Mouse (Mus musculus) stomach, embryonic 16.5 days (tissue): Measurements from ENCODE around the gene Atrn. TPM values are rescaled to one million over a fixed set of nuclear protein-coding genes. Genes with fewer than 3 reads are reported as not detected.

ENCODE experiments used
- ATAC-seq: fragments of 200-750 bp; cut with Nextera tagmentation; 2 replicates; pipeline ENCODE4 v1.8.0; 2017; ENCODE audit warnings: moderate number of reproducible peaks, moderate TSS enrichment; ENCODE audit not compliant: insufficient read depth, low FRiP score
- H3K27ac ChIP-seq: fragments of 300-500 bp; sonication (generic); 2 replicates; pipeline ENCODE4 v1.5.1; 2014; ENCODE audit warnings: low read length
- H3K27me3 ChIP-seq: fragments of 300-500 bp; sonication (generic); 2 replicates; pipeline ENCODE4 v1.6.1; 2014; ENCODE audit warnings: low read length, control low read depth, mixed read lengths; ENCODE audit not compliant: control insufficient read depth, insufficient read depth
- H3K36me3 ChIP-seq: fragments of 300-500 bp; sonication (generic); 2 replicates; pipeline ENCODE4 v1.6.1; 2014; ENCODE audit warnings: low read length; ENCODE audit not compliant: control insufficient read depth, insufficient read depth
- H3K4me1 ChIP-seq: fragments of 300-500 bp; sonication (generic); 2 replicates; pipeline ENCODE4 v1.6.1; 2014; ENCODE audit warnings: low read length, control low read depth, mixed read lengths; ENCODE audit not compliant: control insufficient read depth, insufficient read depth
- H3K4me2 ChIP-seq: fragments of 300-500 bp; sonication (generic); 2 replicates; pipeline ENCODE4 v1.6.1; 2014; ENCODE audit warnings: low read depth, low read length, mixed read lengths
- H3K4me3 ChIP-seq: fragments of 300-500 bp; sonication (generic); replicated peaks from 2 replicates; pipeline ENCODE4 v1.5.1; 2014; ENCODE audit warnings: mild to moderate bottlenecking, low read length
- H3K9ac ChIP-seq: fragments of 300-500 bp; sonication (generic); 2 replicates; pipeline ENCODE4 v1.6.1; 2014; ENCODE audit warnings: low read length
- H3K9me3 ChIP-seq: fragments of 300-500 bp; sonication (generic); replicated peaks from 2 replicates; pipeline ENCODE4 v1.6.1; 2016; ENCODE audit warnings: low read length, control low read depth; ENCODE audit not compliant: control insufficient read depth
- WGBS: fragments of 180-500 bp; shearing (Covaris S2); extraction: QIAGEN DNeasy Blood & Tissue Kit; methylation state at CpG from one replicate; pipeline ENCODE4 v1.1.7; 2014; 5-methylcytosine and 5-hydroxymethylcytosine counted together
- polyA plus RNA-seq: library from polyadenylated mRNA; unstranded; fragments of >200 nt; fragmentation: Nextera tagmentation; extraction: Ambion mirVana; gene quantifications from 2 replicates; pipeline ENCODE4 v1.2.1, GENCODE M21; 2015

Gene Atrn
- polyA plus RNA-seq, 1 experiment from 2014 or later = 5.5 TPM

DNA sequence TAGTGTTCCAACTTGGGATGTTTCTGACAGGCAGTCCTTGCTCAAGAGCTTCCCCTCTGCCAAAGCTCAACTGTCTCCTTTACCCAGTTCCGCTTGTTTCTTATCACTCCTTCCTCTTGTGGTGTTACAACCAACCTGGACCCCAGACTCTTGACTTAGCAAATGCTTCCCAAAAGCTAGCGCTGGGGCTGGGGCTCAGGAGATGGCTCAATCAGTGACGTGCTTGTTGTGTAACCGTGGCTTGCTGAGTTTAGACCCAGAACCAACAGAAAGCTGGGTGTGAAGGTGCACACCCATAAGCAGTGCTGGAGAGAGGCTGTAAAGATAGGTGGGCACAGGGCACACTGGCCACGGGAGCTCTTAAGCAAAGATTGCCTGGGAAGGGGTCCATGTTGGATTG, 23.7 kb downstream of the Atrn start:
- Histone ChIP-seq H3K9ac (no peak overlapping the region), H3K9me3 (no peaks in the 10 kb centered on the region), H3K4me1 (no peaks in the 10 kb centered on the region), H3K27me3 (no peaks in the 10 kb centered on the region), H3K27ac (no peak overlapping the region), H3K4me3 (no peak overlapping the region), H3K36me3 (no peaks in the 10 kb centered on the region), H3K4me2 (no peak overlapping the region)
- no peak for ATAC-seq
- 86% methylated on average over 5 of the region's 5 CpGs for WGBS

DNA sequence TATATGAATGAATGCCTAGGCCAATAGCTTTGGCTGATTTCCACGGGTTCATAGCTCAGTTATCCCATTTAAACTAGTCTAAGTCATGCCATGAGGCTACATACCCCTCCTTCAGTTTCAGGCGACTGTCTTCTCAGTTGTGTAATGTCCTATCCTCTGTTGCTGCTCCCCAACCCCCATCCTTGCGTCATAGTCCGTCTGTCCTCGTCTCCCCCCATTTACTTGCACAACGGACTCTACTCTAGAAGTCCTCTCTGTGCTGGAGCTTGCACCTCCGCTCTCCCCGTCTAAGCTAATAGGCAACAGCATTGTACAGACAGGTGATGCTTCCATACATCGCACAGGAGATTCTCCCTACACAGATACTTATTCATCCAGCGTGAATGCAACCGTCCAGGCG, 26.6 kb downstream of the Atrn start:
- H3K4me3 ChIP-seq = no peak overlapping the region
- no peaks in the 10 kb centered on the region for H3K4me1 ChIP-seq
- H3K9ac ChIP-seq = no peak overlapping the region
- H3K9me3 ChIP-seq = no peaks in the 10 kb centered on the region
- H3K27ac ChIP-seq = no peak overlapping the region
- WGBS = 84% methylated on average over 12 of the region's 12 CpGs
- H3K4me2 ChIP-seq = no peak overlapping the region
- H3K27me3 ChIP-seq = no peaks in the 10 kb centered on the region
- ATAC-seq = no peak
- H3K36me3 ChIP-seq = no peaks in the 10 kb centered on the region

DNA sequence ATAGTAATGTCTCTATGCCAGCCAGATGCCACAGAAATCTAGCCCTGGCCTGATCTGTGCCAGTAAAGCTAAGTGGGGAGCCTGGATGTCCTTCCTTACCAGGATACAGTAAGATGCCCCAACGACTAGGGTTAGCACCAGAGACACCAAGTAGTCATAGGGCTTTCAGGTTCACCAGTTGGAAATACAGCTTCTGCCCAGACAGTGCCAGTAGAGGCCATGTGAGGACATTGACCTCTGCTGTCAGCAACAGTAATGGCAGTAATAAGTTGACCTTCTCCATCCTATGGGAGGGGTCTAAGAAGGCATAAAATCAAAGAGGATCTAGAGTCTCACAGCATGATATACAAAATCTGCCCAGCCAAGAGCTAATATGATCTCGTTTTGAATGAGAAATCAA, 43.5 kb downstream of the Atrn start:
- H3K9ac ChIP-seq = no peak overlapping the region; the same call in 1 of the 2 replicates
- no peaks in the 10 kb centered on the region for H3K36me3 ChIP-seq
- no peaks in the 10 kb centered on the region for H3K9me3 ChIP-seq
- H3K27ac ChIP-seq = no peak overlapping the region
- no peak overlapping the region for H3K4me3 ChIP-seq
- no peak overlapping the region for H3K4me2 ChIP-seq
- H3K27me3 ChIP-seq = no peaks in the 10 kb centered on the region
- no peaks in the 10 kb centered on the region for H3K4me1 ChIP-seq
- ATAC-seq = no peak
- 78% methylated on average over 2 of the region's 2 CpGs for WGBS

DNA sequence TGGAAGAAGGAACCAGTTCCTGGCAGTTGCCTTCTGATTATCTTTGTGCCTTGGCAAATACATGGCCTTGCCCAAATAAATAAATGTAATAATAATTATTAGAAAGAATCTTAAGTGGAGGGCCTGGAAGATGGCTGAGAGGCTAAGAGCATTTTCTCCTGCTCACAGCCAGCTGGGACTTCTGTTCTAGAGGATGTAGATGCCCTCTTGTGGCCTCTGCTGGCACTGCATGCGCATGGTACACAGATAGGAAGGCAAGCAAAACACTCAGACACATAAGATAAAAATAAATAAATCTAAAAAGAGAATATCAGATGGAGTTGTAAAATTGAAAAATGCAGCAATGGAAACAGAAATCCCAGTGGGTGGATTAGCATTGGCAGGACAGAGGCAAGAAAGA, 44.3 kb downstream of the Atrn start:
- Histone ChIP-seq H3K9ac (no peak overlapping the region), H3K4me1 (no peaks in the 10 kb centered on the region), H3K4me2 (no peak overlapping the region), H3K27ac (no peak overlapping the region), H3K4me3 (no peak overlapping the region), H3K36me3 (no peaks in the 10 kb centered on the region), H3K27me3 (no peaks in the 10 kb centered on the region), H3K9me3 (no peaks in the 10 kb centered on the region)
- WGBS = 3% methylated on average over 1 of the region's 1 CpGs
- ATAC-seq = no peak

DNA sequence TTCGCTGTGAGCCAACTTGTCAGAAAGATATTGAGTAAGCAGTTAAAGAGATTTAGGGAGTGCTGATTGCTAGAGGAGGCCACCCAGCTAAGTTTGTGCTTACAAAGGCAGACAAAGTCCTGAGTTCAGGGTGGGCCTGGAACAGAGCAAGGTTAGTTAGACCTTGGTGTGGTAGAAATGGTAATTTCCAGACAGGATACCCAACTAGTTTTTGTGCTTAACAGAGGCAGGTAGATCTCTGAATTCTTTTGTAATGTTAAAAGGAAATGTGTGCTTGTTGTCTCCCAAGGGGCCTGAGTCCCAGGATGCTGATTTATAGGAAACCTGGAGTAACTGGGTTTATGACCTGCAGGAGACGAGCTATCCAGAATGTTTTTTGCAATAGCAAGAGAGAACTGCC, 52.6 kb downstream of the Atrn start:
- H3K9ac ChIP-seq = no peak overlapping the region
- WGBS = 75% methylated on average over 2 of the region's 2 CpGs

DNA sequence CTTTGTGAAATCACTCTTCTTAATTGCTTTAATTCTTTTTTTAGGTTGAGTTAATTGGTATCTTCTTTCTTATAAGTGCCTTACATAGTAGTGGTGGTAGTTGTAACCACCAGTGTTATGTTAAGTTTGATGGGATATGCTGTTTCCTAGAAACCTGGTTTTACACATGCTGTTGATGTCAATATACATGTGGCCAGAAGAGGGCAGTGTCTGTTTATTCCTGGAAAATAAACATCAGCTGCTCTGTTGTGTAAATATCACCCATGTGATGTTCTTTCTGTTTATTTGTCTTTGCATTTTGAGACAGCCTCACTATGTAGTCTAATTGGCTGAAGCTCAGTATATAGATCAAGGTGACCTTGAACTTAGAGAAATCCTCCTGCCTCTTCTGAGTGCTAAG, 55.6 kb downstream of the Atrn start:
- no peak overlapping the region for H3K9ac ChIP-seq
- H3K9me3 ChIP-seq = no peaks in the 10 kb centered on the region
- H3K4me3 ChIP-seq = no peak overlapping the region
- H3K27me3 ChIP-seq = no peaks in the 10 kb centered on the region
- no peaks in the 10 kb centered on the region for H3K36me3 ChIP-seq
- H3K27ac ChIP-seq = no peak overlapping the region
- H3K4me2 ChIP-seq = no peak overlapping the region
- ATAC-seq = no peak
- no peaks in the 10 kb centered on the region for H3K4me1 ChIP-seq

More for the DNA sequence above, 52.6 kb downstream of the Atrn start:
- Histone ChIP-seq H3K9me3 (no peaks in the 10 kb centered on the region), H3K4me3 (no peak overlapping the region), H3K36me3 (no peaks in the 10 kb centered on the region), H3K27ac (no peak overlapping the region), H3K27me3 (no peaks in the 10 kb centered on the region), H3K4me1 (no peaks in the 10 kb centered on the region), H3K4me2 (no peak overlapping the region)
- ATAC-seq = no peak

DNA sequence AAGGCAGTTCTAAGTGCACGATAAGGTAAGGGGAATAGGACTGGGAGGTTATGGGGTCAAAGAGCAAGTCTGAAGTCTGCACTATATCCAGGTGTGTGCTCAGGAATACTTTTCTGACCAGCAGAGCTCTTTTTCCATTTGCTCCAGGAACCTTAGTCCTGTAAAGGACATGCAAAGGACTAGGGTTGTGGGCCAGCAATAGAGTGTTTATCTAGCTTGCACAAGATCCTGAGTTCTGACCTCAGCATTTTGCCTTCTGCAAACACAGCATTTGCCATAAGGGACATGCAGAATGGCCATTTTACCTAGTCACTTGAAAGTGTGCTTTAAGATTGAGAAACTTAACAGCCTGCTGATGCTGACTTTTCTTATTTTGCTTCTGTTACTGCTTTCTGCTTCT, 58.7 kb downstream of the Atrn start:
- Histone ChIP-seq H3K36me3 (no peaks in the 10 kb centered on the region), H3K9me3 (no peaks in the 10 kb centered on the region), H3K9ac (no peak overlapping the region), H3K4me1 (no peaks in the 10 kb centered on the region), H3K27ac (no peak overlapping the region), H3K27me3 (no peaks in the 10 kb centered on the region), H3K4me2 (no peak overlapping the region), H3K4me3 (no peak overlapping the region)
- WGBS = 93% methylated on average over 1 of the region's 1 CpGs
- no peak for ATAC-seq

DNA sequence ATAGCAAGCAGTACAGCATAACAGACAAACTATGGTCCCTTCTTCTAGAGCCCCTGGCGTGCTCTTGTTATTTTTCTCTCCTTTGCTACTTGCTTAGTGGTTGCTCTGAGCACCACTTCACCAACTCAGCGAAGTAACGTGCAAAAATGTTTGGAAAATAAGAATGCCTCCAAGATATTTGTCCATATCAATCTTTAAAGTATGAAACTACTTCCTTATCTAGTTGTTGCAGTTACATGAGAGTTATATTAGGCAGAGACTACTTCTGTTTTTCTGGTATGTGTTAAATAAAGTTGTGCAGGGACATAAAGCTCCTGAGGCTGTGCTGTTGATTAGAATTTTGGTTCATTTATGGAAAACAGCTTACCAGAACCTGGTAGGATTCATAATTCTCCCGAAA, 64.7 kb downstream of the Atrn start:
- Histone ChIP-seq H3K36me3 (0 out of 2 replicates have a peak, but pooled peaks cover 2% of the 10 kb centered on the region), H3K4me1 (no peaks in the 10 kb centered on the region), H3K9ac (no peak overlapping the region), H3K4me2 (no peak overlapping the region), H3K27ac (no peak overlapping the region), H3K9me3 (no peaks in the 10 kb centered on the region), H3K27me3 (no peaks in the 10 kb centered on the region), H3K4me3 (no peak overlapping the region)
- 83% methylated on average over 4 of the region's 4 CpGs for WGBS
- no peak for ATAC-seq

DNA sequence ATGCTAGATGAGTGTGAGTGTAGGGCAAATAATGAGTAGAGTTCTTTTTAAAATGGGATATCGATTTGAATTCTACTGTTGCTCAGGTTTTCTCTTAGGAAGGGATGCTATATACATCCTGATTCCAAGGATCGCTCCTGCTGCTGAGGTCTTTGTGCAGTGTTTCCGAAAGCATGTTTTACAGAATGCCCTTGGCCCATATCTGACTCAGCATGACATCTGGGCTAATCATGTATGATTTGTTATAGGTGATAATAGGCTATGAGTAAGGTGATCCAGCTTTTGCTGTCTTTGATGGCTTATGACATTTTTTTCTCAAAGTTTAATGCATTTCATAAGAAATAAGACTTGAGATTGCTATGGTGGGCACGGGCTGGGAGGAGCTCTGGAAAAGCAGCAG, 66.1 kb downstream of the Atrn start:
- Histone ChIP-seq H3K36me3 (0 out of 2 replicates have a peak, but pooled peaks cover 2% of the 10 kb centered on the region), H3K4me2 (no peak overlapping the region), H3K4me1 (no peaks in the 10 kb centered on the region), H3K9me3 (no peaks in the 10 kb centered on the region), H3K9ac (no peak overlapping the region), H3K27ac (no peak overlapping the region), H3K4me3 (no peak overlapping the region), H3K27me3 (no peaks in the 10 kb centered on the region)
- WGBS = 87% methylated on average over 4 of the region's 4 CpGs
- ATAC-seq = no peak

DNA sequence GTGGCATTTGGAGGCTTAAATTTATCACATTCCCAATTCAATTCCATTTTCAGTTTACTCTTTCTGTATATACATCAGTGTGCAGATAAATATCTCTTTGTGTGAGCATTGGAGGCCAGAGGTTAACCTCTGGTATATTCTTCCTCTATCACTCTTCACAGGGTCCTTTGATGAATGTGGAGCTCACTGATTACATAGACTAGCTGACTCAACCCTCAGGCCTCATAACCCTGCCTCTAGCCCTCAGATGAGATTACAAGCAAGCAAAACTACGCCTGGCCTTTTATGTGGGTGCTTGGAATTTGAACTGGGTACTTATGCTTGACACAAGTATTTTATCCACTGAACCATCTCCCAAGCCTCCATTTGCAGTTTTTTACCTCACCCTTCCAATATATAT, 68.6 kb downstream of the Atrn start:
- Histone ChIP-seq H3K9me3 (no peaks in the 10 kb centered on the region), H3K4me3 (no peak overlapping the region), H3K4me1 (no peaks in the 10 kb centered on the region), H3K4me2 (no peak overlapping the region), H3K9ac (no peak overlapping the region), H3K27ac (no peak overlapping the region), H3K27me3 (no peaks in the 10 kb centered on the region), H3K36me3 (0 out of 2 replicates have a peak, but pooled peaks cover 2% of the 10 kb centered on the region)
- no peak for ATAC-seq
- 56% methylated on average over 1 of the region's 1 CpGs for WGBS
